Mouse (Mus musculus) lung, embryonic 16.5 days (tissue): ENCODE measurements around the gene Stx8. TPM values are rescaled to one million over a fixed set of nuclear protein-coding genes. Genes with fewer than 3 reads are reported as not detected.

Source experiments
- ATAC-seq: fragments of 200-750 bp; cut with Nextera tagmentation; 2 replicates; pipeline ENCODE4 v1.8.0; 2017; ENCODE audit warnings: low read depth, mild to moderate bottlenecking, moderate library complexity
- H3K27ac ChIP-seq: fragments of 300-500 bp; sonication (generic); 2 replicates; pipeline ENCODE4 v1.5.1; 2014; ENCODE audit warnings: mild to moderate bottlenecking, control low read depth, low read length
- H3K27me3 ChIP-seq: fragments of 300-500 bp; sonication (generic); 2 replicates; pipeline ENCODE4 v1.6.1; 2014; ENCODE audit warnings: low read depth, low read length, mixed read lengths; ENCODE audit not compliant: control insufficient read depth, insufficient read depth
- H3K36me3 ChIP-seq: fragments of 300-500 bp; sonication (generic); 2 replicates; pipeline ENCODE4 v1.6.1; 2014; ENCODE audit warnings: low read length; ENCODE audit not compliant: control insufficient read depth, insufficient read depth
- H3K4me1 ChIP-seq: fragments of 300-500 bp; sonication (generic); replicated peaks from 2 replicates; pipeline ENCODE4 v1.6.1; 2014; ENCODE audit warnings: low read length, mixed read lengths; ENCODE audit not compliant: control insufficient read depth, insufficient read depth
- H3K4me2 ChIP-seq: fragments of 300-500 bp; sonication (generic); 2 replicates; pipeline ENCODE4 v1.6.1; 2014; ENCODE audit warnings: low read depth, low read length, control low read depth
- H3K4me3 ChIP-seq: fragments of 300-500 bp; sonication (generic); 2 replicates; pipeline ENCODE4 v1.5.1; 2014; ENCODE audit warnings: mild to moderate bottlenecking, low read length, control low read depth
- H3K9ac ChIP-seq: fragments of 300-500 bp; sonication (generic); 2 replicates; pipeline ENCODE4 v1.6.1; 2014; ENCODE audit warnings: low read length, control low read depth
- H3K9me3 ChIP-seq: fragments of 300-500 bp; sonication (generic); 2 replicates; pipeline ENCODE4 v1.6.1; 2016; ENCODE audit warnings: low read length; ENCODE audit not compliant: control insufficient read depth
- WGBS: fragments of 180-500 bp; shearing (Covaris S2); extraction: QIAGEN DNeasy Blood & Tissue Kit; methylation state at CpG from one replicate; pipeline ENCODE4 v1.1.7; 2014; 5-methylcytosine and 5-hydroxymethylcytosine counted together
- polyA plus RNA-seq: library from polyadenylated mRNA; unstranded; fragments of >200 nt; fragmentation: Nextera tagmentation; extraction: Ambion mirVana; gene quantifications from 2 replicates; pipeline ENCODE4 v1.2.1, GENCODE M21; 2015

Stx8 gene
- polyA plus RNA-seq, 1 experiment from 2014 or later = 64.7 TPM

GRCm38 (mm10) chr11:68187242-68187641, 221.2 kb downstream of the Stx8 start:
- 55% methylated on average over 8 of the region's 8 CpGs for WGBS
- Histone ChIP-seq H3K27me3 (no peaks in the 10 kb centered on the region), H3K4me3 (no peak overlapping the region), H3K36me3 (no peaks in the 10 kb centered on the region), H3K9ac (no peak overlapping the region), H3K4me1 (peaks cover 11% of the 10 kb centered on the region), H3K9me3 (no peaks in the 10 kb centered on the region), H3K4me2 (no peak overlapping the region), H3K27ac (no peak overlapping the region)
- peak; percentile 42 for ATAC-seq

GRCm38 (mm10) chr11:68188695-68189201, 222.8 kb downstream of the Stx8 start:
- ATAC-seq = peak; percentile 80
- Histone ChIP-seq H3K9ac (no peak overlapping the region), H3K27ac (peak overlapping the region; percentile 83), H3K4me2 (no peak overlapping the region), H3K4me3 (no peak overlapping the region), H3K27me3 (no peaks in the 10 kb centered on the region), H3K4me1 (peaks cover 11% of the 10 kb centered on the region), H3K36me3 (no peaks in the 10 kb centered on the region), H3K9me3 (no peaks in the 10 kb centered on the region)
- 61% methylated on average over 12 of the region's 12 CpGs for WGBS

DNA sequence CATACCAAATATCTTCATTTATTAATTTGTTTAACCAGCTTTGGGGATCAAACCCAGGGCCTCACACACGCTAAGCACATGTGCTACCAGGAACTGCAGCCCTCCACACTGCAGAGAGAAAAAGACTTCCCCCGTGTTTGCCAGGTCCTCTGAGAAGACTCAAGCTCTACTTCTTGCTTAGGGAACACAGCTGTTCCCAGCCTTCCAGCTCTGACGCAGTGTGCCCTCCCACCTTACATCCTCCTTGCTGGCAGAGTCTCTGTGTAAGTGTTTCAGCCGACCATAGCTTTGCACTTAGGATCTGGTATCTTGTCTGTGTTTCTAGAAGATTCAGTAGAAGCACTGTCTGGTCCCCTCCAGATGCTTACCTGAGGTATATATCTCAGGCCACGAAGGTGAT, 224.9 kb downstream of the Stx8 start:
- WGBS = 76% methylated on average over 5 of the region's 5 CpGs
- ATAC-seq = no peak
- H3K36me3 ChIP-seq = no peaks in the 10 kb centered on the region
- H3K9ac ChIP-seq = no peak overlapping the region
- no peak overlapping the region for H3K27ac ChIP-seq
- H3K4me3 ChIP-seq = no peak overlapping the region
- H3K4me1 ChIP-seq = peaks cover 26% of the 10 kb centered on the region
- no peak overlapping the region for H3K4me2 ChIP-seq
- no peaks in the 10 kb centered on the region for H3K9me3 ChIP-seq
- H3K27me3 ChIP-seq = no peaks in the 10 kb centered on the region

- ATAC-seq = peak; percentile 34
- 43% methylated on average over 6 of the region's 6 CpGs for whole genome bisulfite sequencing
- Histone ChIP-seq H3K36me3 (no peaks in the 10 kb centered on the region), H3K9me3 (no peaks in the 10 kb centered on the region), H3K4me2 (no peak overlapping the region), H3K9ac (no peak overlapping the region), H3K4me3 (no peak overlapping the region), H3K27me3 (no peaks in the 10 kb centered on the region), H3K4me1 (peaks cover 35% of the 10 kb centered on the region), H3K27ac (no peak overlapping the region)
These were observed 229.2 kb downstream of the Stx8 start for GRCm38 (mm10) chr11:68195168-68195567.

GRCm38 (mm10) chr11:68195693-68196176, 229.7 kb downstream of the Stx8 start:
- Histone ChIP-seq H3K9me3 (no peaks in the 10 kb centered on the region), H3K9ac (no peak overlapping the region), H3K36me3 (no peaks in the 10 kb centered on the region), H3K27ac (no peak overlapping the region), H3K4me3 (no peak overlapping the region), H3K4me2 (no peak overlapping the region), H3K27me3 (no peaks in the 10 kb centered on the region), H3K4me1 (peaks cover 41% of the 10 kb centered on the region)
- no peak for ATAC-seq
- 69% methylated on average over 10 of the region's 10 CpGs for WGBS

DNA sequence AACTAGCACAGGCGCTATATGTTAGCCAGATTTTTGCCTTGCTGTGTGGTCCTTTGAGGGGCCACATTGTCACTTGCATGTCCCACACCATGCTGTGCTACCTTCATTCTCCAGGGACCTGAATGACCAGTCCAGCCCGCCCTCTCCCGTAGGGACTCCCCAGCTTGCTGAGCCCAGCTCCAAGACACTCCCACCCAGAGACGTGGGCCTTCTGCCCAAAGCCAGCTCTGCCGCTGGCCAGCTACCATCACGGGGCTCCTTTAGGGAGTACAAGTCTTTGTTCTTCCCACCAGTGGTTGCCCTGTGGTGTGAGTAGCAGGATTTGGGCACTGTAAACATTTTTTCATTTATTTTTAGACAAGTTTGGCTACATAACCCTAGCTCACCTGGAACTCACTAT, 230.6 kb downstream of the Stx8 start:
- no peak overlapping the region for H3K4me2 ChIP-seq
- H3K9me3 ChIP-seq = no peaks in the 10 kb centered on the region
- no peak for ATAC-seq
- no peak overlapping the region for H3K27ac ChIP-seq
- no peaks in the 10 kb centered on the region for H3K36me3 ChIP-seq
- no peak overlapping the region for H3K4me3 ChIP-seq
- peaks cover 45% of the 10 kb centered on the region for H3K4me1 ChIP-seq
- H3K9ac ChIP-seq = no peak overlapping the region
- 46% methylated on average over 6 of the region's 6 CpGs for WGBS
- H3K27me3 ChIP-seq = no peaks in the 10 kb centered on the region

DNA sequence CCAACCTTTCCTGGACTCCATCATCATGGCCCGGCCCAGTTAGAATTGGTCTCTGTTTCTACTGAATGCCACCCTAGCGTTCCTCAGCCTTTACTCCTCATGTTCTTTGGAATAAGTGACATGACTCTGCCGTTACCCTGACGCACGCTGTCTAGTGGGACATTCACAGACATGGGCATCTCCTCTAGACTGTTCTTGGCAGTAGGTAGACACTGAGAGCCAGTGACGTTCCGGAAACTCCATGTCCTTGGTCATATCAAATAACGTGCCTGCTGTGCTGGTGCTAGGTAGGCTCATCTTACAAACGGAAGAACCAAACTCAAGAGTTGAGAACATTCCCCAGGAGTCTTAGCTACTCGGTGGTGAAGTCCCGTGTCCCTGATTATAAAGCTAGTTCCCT, 231.5 kb downstream of the Stx8 start:
- Histone ChIP-seq H3K4me3 (no peak overlapping the region), H3K9ac (no peak overlapping the region), H3K4me2 (no peak overlapping the region), H3K9me3 (no peaks in the 10 kb centered on the region), H3K36me3 (no peaks in the 10 kb centered on the region), H3K27me3 (no peaks in the 10 kb centered on the region), H3K27ac (no peak overlapping the region), H3K4me1 (peaks cover 45% of the 10 kb centered on the region)
- ATAC-seq = no peak
- 91% methylated on average over 11 of the region's 11 CpGs for WGBS

DNA sequence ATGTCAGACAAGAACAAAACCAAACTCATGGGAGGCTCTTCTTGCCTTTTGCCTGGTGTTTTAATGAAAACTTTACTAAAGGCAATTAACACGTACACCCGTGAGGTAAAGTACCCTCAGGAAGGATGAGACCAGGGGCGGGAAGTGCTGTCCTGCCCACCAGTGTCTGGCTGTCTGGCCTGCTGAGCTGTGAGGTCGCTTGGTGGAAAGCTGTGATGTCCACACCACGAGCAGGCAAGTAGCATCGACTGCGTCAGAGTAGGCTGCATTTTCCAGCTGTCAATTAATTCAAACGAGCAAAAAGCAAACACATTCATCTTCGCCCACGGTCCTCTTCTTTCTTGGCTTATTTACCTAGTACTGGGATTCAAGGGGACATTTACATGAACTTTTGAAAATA, 232.7 kb downstream of the Stx8 start:
- peaks cover 45% of the 10 kb centered on the region for H3K4me1 ChIP-seq
- 49% methylated on average over 10 of the region's 10 CpGs for WGBS
- H3K9ac ChIP-seq = no peak overlapping the region
- H3K9me3 ChIP-seq = no peaks in the 10 kb centered on the region
- H3K27ac ChIP-seq = no peak overlapping the region
- H3K36me3 ChIP-seq = no peaks in the 10 kb centered on the region
- no peak overlapping the region for H3K4me3 ChIP-seq
- ATAC-seq = no peak
- H3K4me2 ChIP-seq = no peak overlapping the region
- H3K27me3 ChIP-seq = no peaks in the 10 kb centered on the region

- H3K27ac ChIP-seq = 0 out of 2 replicates have a peak overlapping the region, but pooled peaks have one; percentile 54
- 60% methylated on average over 8 of the region's 8 CpGs for WGBS
- H3K4me2 ChIP-seq = no peak overlapping the region
- no peak for ATAC-seq
- no peak overlapping the region for H3K4me3 ChIP-seq
- no peaks in the 10 kb centered on the region for H3K27me3 ChIP-seq
- no peak overlapping the region for H3K9ac ChIP-seq
- H3K9me3 ChIP-seq = no peaks in the 10 kb centered on the region
- peaks cover 45% of the 10 kb centered on the region for H3K4me1 ChIP-seq
- H3K36me3 ChIP-seq = no peaks in the 10 kb centered on the region
These were observed 233.1 kb downstream of the Stx8 start for GRCm38 (mm10) chr11:68199103-68199502.
